ENCODE assay signal across 41 mouse cellular contexts in genomic region chr3:88698051-88698450, GRCm38 (mm10). TPM values are rescaled to one million over a fixed set of nuclear protein-coding genes. Genes with fewer than 3 reads are reported as not detected.
"Had no signal": no experiment of that assay in that cellular context is flagged by ENCODE, and none has a peak within 500 bp of the region (broad histone marks: within the 10 kb centered on the region; RNA-seq: fewer than 3 reads in every experiment).

No protein-coding gene starts in this region.

- H3K27me3 ChIP-seq: heart, embryonic 13.5 days; heart, embryonic 15.5 days; hindbrain, embryonic 12.5 days; hindbrain, embryonic 13.5 days; hindbrain, embryonic 15.5 days; intestine, embryonic 15.5 days; kidney, embryonic 15.5 days had no signal

- H3K4me3 ChIP-seq: heart, embryonic 10.5 days; heart, embryonic 13.5 days; heart, embryonic 15.5 days; hindbrain, embryonic 10.5 days; hindbrain, embryonic 12.5 days; hindbrain, embryonic 13.5 days; hindbrain, embryonic 15.5 days; intestine, embryonic 15.5 days; kidney, embryonic 15.5 days; layer of hippocampus, adult 2 months had no signal

- H3K4me1 ChIP-seq: hindbrain, embryonic 10.5 days; hindbrain, embryonic 12.5 days; hindbrain, embryonic 13.5 days; hindbrain, embryonic 15.5 days; intestine, embryonic 15.5 days; kidney, embryonic 15.5 days had no signal

- H3K9ac ChIP-seq: heart, embryonic 13.5 days; heart, embryonic 15.5 days; hindbrain, embryonic 12.5 days; hindbrain, embryonic 13.5 days; hindbrain, embryonic 14.5 days; hindbrain, embryonic 15.5 days; intestine, embryonic 15.5 days; kidney, embryonic 15.5 days had no signal

- H3K9me3 ChIP-seq: heart, embryonic 10.5 days; heart, embryonic 13.5 days; heart, embryonic 15.5 days; hindbrain, embryonic 10.5 days; hindbrain, embryonic 12.5 days; hindbrain, embryonic 13.5 days; hindbrain, embryonic 15.5 days; intestine, embryonic 15.5 days; kidney, embryonic 15.5 days had no signal

- H3K4me2 ChIP-seq: heart, embryonic 11.5 days; heart, embryonic 13.5 days; heart, embryonic 15.5 days; hindbrain, embryonic 12.5 days; hindbrain, embryonic 13.5 days; hindbrain, embryonic 14.5 days; hindbrain, embryonic 15.5 days; intestine, embryonic 15.5 days; kidney, embryonic 15.5 days had no signal

- DNase-seq: heart, postnatal 10 days; heart, postnatal 14 days; heart, postnatal 36 days; heart, postnatal 4 days; kidney, adult 11 months; kidney, adult 18-20 months; kidney, adult 2 months; kidney, adult 8-10 months; kidney, adult 9 months; kidney, postnatal 10 days; kidney, postnatal 14 days; kidney, postnatal 25 days; kidney, postnatal 36 days; kidney, postnatal 4 days; layer of hippocampus, adult 9-11 months; layer of hippocampus, postnatal 36 days had no signal

- ATAC-seq: hindbrain, embryonic 16.5 days; hindbrain, postnatal 0 days; inflammation-experienced regulatory T-cells, adult 6 months; intestine, embryonic 15.5 days; intestine, embryonic 16.5 days; intestine, postnatal 0 days had no signal

- H3K27ac ChIP-seq: heart, embryonic 10.5 days; heart, embryonic 13.5 days; heart, embryonic 15.5 days; hindbrain, embryonic 10.5 days; hindbrain, embryonic 12.5 days; hindbrain, embryonic 13.5 days; hindbrain, embryonic 14.5 days; hindbrain, embryonic 15.5 days; hindbrain, postnatal 0 days; intestine, embryonic 15.5 days; kidney, embryonic 15.5 days; kidney, postnatal 0 days; layer of hippocampus, adult 2 months had no signal

RNA-seq across cellular contexts. Expression of gene Rxfp4, which starts 45.1 kb away (rescaled TPM):
- polyA plus RNA-seq: heart, embryonic 10.5 days; heart, embryonic 11.5 days; heart, embryonic 13.5 days; heart, embryonic 14.5 days; heart, embryonic 15.5 days; heart, embryonic 16.5 days; heart, postnatal 0 days; hindbrain, embryonic 10.5 days; hindbrain, embryonic 11.5 days; hindbrain, embryonic 12.5 days; hindbrain, embryonic 13.5 days; hindbrain, embryonic 14.5 days; hindbrain, embryonic 15.5 days; hindbrain, embryonic 16.5 days; hindbrain, postnatal 0 days; inflammation-experienced regulatory T-cells, adult 6 months; intestine, embryonic 14.5 days; intestine, embryonic 15.5 days; intestine, embryonic 16.5 days; intestine, postnatal 0 days; kidney, embryonic 14.5 days; kidney, embryonic 15.5 days; kidney, embryonic 16.5 days; kidney, postnatal 0 days had no signal
